Mouse (Mus musculus) lung, postnatal 10 days (tissue): ENCODE data around the gene Hivep1.

Experiments
- DNase-seq: peaks from one replicate; pipeline ENCODE4 v3.0.0; 2021

Gene Hivep1

DNA sequence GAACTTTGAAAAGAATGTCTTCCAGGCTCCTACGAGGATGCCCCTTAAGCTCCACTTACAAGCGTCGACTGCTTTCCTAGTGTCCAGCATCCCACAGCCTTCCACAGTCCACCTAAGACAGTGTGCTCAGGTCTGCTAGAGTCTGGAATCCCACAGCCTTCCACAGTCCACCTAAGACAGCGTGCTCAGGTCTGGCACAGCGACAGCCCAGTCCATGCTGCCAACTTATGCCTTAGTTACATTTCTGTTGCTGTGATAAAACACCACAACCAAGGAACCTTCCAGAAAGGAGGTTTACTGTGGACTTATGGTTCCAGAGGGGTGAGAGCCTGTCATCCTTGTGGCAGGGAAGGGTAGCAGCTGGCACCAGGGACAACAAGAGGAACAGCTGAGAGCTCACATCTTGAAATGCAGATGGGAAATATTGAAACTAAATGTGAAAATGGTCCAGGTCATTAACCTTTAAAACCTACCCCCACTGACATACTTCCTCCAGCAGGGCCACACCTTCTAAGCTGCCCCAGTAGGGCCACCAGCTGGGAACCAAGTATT is 25.0 kb downstream of the Hivep1 start:
- DNase-seq = no peak

DNA sequence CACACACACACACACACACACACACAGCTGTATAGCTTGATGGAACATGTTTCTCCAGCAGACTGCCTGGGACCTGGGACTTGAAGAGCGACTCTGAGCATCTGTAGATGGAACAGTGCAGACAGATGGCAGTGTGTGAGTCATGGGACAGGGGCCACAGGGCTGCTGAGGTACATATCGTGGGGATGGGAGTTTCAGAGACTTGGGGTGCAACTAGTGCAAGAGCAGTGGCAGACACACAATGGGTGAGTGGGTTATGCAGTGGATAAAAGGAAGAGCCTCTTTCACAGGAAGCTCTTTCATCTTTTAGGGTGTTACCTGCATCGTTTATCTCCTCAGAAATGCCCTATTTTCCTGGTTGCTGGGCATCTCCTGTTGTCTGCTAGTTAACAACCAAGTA is 25.8 kb downstream of the Hivep1 start:
- DNase-seq = no peak

DNA sequence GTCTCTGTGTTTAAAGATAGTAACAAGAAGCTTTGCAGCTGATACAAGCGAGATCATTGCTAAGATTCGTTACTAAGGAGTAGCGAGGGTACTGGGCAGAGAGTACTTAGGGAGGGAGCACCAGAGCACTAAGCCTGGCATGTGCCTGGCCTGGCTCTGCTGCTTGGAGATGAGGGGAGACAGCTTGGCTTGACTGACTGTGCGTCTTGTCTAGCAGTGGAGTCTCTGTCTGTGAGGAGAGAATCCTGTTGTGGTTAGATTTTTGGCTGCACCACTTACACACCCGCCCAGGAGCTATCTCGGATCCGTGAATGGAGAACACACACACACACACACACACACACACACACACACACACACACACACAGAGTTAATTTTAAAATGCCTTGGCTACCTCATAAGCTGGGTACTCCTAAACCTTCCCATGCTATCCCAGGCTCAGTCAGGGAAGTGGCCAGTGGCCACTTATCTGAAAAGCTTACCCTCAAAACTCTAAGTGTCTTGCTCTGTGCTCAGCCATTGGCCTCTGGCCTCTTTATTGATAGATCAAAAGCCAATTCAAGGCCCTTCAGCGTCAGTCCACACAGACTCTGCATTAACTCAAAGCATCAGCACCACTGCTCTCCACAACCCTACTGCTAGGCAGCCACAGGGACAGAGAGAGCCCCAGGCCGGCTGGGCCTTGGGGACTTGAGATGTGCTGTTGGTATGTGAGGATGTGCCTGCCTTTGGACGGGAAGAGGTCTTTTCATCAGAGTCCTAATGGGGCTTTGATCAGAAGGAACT is 28.5 kb downstream of the Hivep1 start:
- no peak for DNase-seq

DNA sequence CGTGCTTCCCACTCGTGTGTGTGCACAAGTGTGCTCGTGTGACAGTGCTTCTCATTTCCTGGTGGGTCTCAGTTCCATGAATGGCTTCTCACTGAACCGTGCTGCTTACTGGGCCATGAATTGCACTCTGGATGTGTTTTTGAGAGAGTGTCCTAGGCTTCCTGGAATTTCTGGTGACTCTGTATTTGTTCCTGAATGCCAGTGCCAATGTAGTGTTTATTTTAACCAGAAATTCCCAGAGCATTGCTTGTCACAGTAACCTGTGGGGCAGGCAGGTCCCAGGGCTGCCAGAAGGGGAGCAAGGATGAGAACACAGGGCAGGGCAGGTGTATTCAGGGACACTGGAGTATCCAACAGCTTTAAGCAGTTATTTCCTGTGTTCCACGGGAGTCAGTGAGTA is 36.5 kb downstream of the Hivep1 start:
- no peak for DNase-seq

DNA sequence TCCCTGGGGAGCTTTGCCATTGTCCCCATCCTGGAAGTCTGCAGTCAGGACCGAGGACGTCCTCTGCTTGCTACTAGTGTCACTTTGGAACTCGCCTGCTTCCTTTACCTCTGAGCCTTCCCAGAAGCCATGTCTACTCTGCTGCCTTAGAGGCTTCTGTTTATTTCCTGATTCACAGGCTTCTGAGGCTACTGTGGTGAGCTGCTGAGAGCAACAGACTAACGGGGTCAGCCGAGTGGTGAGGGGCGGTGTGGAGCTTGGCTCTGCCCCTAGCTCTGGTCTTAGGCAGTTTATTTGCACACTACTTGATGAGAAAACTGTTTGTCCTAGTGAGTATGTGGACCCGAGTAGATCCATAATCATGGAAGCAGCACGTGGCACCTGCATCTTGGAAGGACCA is 37.2 kb downstream of the Hivep1 start:
- no peak for DNase-seq

DNA sequence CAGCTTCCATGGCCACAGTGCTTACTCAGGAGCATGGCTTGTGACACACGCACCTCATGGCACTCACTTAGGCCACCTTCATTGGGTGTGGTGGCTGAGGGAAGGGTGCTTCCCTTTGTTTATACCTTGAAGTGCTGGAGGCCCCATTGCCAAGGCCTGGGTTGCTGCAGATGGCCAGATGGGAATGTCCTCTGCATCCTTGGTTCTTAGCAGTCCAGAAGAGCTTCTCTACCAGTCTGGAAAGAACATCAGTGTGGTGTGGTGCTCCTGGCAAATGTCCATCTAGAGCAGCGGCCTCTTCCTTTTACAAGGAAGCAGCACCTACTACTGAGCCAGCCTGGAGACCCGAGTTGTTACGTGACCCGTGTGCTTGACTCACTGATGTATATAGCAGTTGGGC is 38.9 kb downstream of the Hivep1 start:
- DNase-seq = no peak

DNA sequence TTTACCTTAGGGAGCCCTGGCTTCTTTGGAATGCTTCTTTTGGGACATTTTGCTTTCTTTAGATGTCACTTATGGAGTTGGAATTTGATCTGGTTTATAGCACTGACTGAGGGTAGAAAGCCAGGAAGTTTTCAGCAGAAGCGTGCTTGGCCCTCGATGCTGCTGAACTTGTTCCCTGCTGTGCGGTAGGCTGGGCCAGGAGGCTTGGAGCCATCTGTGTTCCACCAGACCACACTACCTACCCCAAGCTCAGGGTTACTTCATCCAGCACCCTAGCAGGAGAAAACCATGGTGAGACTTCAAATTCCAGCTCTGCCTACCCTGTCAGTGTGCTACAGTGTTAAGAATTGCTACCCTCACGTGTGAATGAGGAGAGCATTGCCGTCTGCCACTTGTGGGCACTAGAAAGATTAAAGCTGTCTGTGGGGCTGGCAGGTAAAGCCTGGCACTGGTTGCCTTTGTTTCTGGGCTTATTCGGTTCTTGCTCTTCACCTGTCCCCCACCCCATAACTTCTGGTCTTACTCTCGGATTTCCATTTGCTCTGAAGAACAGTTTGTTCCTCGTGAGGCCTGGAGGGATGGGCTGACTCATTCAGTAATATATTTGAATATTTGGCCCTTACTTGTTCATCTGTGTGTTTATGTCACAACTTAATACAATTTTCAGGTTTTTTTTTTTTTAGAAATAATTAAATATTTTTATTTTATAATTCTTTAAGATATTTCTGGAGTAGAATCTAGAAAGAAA is 40.7 kb downstream of the Hivep1 start:
- DNase-seq = no peak

DNA sequence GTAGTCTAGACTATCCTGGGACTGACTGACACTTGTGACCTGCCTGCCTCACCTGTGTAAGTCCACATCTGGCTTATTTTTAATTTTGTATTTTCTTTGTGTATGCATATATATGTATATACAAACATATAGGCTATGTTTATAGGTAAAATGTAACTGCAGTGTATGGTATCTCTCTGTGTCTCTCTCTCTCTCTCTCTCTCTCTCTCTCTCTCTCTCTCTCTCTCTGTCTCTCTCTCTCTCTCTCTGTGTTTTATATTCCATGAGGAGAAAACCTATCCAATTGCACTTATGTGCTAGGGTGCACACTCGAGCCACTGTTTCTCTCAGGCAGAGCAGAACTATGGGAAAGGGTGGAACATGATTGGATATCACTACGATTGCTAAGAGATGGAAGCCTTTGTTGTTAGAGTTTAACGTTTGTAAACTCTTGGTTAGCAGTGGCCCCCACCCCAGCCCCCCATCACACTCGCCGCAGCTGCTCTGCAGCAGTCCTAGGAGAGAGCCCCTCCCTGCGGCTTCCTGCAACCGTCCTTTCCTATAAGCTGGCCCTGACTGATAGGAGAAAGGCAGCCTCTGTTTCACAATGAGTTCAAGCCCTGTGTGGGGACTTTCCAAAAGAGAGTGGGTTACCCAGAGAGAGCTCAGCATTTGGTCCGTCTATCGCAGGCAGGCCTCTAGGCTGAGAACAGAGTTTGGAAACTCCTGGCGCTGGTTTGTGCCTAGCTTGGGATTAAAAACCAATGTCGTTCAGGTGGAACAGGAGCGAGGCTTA is 41.6 kb downstream of the Hivep1 start:
- no peak for DNase-seq

DNA sequence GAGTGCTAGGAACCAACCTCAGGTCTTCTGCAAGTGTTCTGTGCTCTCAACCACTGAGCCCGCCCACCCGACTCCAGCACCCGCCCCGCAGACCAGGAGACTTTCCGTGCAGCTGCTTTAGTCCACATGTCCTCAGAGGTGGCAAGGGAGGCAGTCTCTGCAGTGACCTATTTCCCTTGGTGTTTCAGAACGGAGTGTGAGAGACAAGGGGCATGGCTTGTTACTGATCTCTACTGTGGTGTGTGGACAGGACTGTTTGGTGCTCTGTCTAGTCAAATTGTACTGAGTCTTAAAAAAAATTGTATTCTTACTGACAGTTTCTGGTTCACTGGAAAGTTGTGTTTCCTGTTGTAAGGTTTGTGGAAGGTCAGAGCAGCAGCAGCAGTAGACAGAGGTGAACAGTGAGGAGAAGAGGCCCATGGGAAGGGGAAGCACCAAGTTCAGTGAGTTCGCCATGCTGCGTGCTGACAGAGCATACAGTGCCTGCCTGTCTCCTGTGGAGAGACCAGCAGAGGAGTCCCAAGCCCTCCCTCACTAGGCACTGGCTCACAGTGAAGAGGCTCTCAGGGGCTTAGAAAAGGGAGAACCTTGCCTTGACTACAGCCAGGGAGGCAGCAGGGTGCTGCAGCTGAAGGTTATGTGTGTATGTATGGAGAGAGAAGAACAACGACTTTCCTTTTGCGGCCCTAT is 44.1 kb downstream of the Hivep1 start:
- DNase-seq = no peak

DNA sequence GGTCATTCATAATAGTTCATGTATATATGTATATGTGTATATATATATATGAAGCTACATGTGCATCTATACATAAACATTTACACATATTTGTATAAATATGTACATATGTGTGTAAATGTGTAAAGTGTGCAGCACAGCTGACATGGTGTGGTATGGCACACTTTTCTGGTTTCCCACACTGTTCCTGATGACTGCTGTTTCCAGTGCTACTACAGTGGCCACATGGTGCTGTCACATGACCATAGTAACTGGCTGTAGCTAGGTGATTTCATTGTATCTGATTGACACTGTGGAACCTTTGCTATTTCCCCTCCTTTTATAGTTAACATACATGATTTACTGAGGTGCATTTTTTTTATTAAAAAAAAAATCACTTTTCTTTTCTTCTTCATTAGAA is 45.3 kb downstream of the Hivep1 start:
- DNase-seq = no peak

DNA sequence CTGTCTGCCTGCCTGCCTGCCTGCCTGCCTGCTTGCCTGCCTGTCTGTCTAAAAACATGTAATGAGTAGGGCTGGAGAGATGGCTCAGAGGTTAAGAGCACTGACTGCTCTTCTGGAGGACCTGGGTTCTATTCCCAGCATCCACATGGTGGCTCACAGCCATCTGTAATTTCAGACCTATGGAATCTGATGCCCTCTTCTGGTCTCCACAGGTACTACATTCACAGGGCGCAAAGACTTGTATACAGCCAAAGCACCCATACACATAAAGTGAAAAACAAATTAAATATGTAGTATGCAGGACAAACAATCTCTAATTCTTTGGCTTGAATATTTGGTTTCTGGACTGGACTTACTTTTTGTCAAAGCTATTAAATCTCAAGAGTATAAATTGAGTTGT is 46.7 kb downstream of the Hivep1 start:
- DNase-seq = no peak

DNA sequence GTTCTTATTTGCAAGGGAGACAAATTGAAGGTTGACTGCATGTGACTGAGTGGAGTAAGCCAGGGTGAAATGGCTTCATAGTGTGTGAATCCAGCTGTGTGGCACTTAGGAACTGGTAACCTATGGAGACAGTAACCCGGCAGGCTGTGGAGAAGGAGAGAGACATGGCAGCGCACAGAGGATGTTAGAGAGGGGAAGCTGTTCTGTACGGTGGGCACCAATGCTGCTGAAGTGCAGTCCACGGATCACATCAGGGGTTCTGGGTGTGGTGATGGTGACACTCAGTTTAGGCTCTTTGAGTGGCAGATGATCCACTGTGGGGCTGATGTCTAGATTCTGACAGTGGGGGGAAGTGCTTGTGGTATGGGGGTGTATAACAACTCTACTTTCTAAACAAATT is 47.7 kb downstream of the Hivep1 start:
- DNase-seq = no peak

DNA sequence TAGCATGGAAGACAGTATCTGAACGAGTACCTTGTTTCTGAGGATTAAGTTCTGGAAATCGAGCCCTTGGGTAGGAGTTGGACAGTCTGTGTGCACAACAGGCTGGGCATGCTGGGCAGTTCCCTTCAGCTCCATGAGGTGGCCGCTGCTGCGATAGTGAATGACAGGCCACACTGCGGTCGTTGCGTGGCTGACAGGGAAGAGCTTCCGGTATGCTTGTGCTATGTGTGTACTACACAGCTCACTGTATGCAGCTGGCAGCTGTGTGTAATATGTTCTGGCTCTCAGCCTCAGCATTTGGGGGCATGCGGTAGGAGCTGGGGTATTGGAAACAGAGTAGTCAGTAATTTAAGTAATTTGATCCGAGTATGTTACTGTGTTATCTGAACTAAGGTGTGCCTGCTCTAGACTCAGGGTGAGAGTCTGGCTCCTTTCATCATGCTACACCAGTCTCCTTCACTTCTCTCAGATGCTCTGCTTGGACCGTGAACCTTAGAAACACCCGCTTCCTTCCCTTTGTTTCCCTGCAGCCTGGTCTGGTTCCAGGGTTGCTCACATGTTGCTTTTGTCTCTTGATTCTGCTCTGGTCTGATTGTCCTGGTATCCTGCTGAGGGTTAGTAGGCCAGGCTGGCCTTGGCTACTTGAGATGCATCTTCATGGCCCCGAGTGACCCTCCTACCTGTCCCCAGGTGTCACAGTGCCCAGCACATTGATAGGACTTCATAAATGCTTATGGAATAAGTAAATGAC is 49.8 kb downstream of the Hivep1 start:
- DNase-seq = peak; percentile 68

DNA sequence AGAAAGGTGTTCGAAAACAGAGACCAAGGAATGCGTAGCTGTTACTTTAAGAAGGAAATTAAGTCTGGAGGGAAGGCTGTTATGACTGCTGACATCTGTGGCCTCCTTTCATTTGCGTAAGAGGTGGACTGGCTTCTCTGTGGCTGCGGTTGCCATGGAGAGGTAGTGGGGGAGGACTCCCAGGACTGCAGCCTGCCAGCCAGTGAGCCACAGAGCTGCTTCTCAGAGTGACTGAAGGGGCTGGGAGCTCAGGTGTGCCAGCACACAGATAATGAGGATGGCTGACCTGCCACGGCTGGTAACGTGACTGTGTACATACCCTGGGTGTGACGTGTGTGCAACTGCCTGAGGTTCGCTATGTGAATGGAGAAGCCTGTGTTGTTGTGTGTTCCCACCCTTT is 51.2 kb downstream of the Hivep1 start:
- peak; percentile 78 for DNase-seq

DNA sequence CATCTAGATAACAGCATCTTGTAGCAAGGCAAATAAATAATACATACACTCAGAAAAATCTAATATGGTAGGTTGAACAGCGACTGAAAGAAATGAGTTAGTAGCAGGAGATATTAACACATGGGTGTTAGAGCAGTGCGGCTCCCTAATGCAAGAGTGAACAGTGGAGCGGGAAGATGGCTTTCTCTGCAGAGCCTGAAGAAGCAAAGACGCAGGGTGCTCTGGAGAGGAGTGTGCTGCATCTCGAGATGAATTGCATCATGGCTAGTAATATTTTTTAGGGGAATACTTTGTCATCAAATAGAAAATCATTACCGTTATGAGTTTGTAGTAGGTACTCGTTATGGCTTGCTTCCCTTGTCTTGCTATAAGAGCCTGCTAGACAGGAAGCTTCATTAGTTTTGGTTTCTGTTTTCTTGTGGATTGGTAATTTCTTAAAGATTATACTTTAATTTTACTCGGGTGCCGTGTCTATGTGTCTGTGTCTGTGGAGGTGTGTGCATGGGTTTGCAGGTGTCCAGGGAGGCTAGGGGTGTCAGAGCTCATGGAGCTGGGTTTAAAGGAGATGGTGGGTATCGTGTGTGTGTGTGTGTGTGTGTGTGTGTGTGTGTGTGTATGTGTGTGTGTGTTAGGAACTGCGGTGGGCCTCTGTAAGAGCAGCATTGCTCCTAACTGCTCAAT is 51.8 kb downstream of the Hivep1 start:
- no peak for DNase-seq

DNA sequence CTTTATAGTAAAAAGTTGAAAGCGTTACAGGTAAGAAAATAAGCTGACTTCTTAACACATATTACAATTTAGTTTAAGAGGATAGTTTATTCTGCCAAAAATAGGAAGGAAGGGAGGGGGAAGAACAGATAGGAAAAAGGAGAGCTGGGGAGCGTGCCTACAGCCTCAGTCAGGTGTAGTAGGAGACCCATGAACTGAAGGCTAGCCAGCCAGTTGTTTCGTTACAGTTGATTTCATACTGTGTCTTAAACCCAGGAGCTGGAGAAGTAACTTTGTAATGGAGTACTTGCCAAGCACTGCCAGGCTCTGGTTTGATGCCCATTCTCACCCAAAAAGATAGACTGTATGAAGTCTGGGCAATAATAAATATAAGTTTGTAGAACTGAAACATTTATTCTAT is 52.5 kb downstream of the Hivep1 start:
- DNase-seq = no peak

DNA sequence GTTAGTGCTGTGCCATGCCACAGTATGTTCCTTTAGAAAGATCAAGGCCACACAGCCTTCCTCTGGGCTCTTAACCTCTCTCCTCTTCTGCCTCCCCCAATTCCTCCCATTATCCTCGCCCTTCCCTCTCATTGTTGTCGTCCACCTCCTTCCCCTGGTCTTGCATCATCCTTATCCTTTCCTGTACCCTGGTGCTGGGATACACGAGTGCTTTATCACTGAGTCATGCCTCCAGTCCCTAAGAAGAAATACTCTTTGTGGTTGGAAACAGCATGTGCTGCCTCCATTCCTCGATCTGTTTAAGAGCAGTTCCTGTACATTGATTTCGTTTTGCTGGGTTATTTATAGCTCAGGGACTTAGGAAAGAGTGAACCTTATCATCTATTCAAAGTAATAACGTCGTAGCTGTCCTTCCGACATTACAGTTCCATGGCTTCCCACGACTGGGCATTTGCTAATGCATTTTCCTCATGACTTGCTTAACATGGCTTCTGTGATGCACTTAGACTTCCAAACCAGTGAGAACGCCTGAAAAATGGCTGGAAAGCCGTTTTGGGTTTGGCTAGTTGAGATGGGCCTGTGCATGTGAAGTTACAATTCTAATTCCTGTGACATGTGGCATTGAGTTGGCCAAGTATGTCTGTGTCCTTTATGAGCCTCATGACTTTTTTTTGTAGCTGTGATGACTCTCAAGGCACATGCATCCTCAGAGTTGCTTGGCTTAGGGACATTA is 56.8 kb downstream of the Hivep1 start:
- no peak for DNase-seq

DNA sequence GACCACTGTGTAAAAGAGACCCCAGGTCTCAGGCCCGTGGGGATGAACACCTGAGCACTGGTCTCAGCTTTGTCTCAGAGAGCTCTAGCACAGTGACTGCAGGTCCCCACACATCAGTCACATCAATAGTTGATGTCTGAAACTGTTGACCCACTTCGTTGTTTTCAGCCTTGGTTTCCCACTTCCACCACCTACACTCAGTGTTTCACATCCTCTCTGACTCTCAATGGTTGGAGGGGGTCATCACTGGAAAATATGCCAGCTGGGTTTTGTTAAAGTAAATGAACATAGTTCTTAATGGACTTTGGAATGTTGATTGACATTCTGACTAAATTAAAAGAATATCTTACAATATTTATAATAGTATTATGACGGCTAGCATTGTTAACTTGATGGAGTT is 58.6 kb downstream of the Hivep1 start:
- DNase-seq = no peak

DNA sequence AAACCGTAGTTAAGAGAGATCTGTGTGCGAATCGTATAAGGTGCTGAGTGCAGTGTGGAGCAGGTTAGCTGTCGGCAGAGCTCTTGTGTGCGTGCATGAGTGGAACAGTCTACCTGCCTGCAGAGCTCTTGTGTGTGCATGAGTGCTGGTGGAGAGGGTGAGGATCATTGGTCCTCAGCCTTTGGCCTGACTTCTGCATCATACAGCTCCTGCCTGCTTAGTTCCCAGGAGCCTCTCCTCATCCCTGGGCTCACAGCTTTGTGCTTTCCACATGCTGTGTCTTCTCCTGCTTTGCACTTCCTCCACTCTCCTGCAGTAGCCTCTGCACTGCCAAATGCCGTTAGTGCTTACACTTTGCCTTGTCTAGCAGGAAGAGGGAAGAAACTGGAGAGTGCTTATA is 60.2 kb downstream of the Hivep1 start:
- DNase-seq = no peak

DNA sequence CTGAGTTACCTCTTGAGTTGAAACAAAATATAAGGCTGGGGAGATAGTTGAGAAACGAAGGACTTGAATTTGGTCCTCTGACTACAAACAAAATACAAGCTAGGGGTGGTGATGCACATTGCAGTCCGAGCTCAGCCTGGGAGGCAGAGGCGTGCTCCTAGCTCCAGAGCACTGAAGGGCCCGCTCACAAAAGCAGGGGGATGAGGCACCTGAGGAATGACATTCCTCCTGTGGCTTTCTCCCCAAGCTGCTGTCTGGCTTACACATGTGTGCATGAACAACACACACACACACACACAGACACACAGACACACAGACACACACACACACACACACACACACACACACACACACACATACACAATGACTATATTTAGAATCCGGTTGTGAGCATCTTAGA is 60.9 kb downstream of the Hivep1 start:
- DNase-seq = no peak

DNA sequence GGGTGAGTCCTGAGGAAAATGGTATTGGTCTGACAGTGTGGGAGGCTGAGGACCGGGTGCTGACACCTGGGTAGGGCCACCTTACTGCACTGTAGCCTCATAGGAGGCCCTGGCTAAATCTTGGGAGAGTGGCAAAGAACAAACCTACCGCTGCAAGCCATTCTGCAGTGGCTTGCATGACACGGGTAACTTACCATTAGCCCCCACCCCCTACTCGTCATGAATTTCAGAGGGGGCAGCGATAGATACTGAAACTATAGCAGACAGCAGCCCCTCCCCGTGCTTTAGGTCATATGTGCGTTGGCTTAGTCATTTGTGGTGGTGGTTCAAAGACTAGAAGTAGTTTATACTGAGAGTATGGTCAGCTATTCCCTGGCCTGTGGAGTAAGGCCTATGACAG is 61.8 kb downstream of the Hivep1 start:
- DNase-seq = no peak
